Mouse (Mus musculus) liver, adult 2 months (tissue): ENCODE data around the gene Selp. TPM values are rescaled to one million over a fixed set of nuclear protein-coding genes. Genes with fewer than 3 reads are reported as not detected.

Experiments used
- DNase-seq: peaks from one replicate; pipeline ENCODE4 v3.0.0-alpha.2; 2011; ENCODE audit warnings: low read depth, low spot score; ENCODE audit errors: extremely low read depth
- H3K27ac ChIP-seq: fragments of 200-500 bp; replicated peaks from 2 replicates; pipeline ENCODE4 v1.5.1; 2012; ENCODE audit warnings: low read depth, mild to moderate bottlenecking, control low read depth, inconsistent platforms, low read length; ENCODE audit not compliant: insufficient read depth
- H3K27me3 ChIP-seq: fragments of 200-500 bp; 2 replicates; pipeline ENCODE4 v1.6.1; 2012; ENCODE audit warnings: mild to moderate bottlenecking, moderate library complexity, low read length, inconsistent platforms; ENCODE audit not compliant: control insufficient read depth, insufficient read depth
- H3K36me3 ChIP-seq: fragments of 200-500 bp; 2 replicates; pipeline ENCODE4 v1.6.1; 2012; ENCODE audit warnings: low read length, inconsistent platforms; ENCODE audit not compliant: control insufficient read depth, insufficient read depth
- H3K4me1 ChIP-seq: fragments of 200-500 bp; 2 replicates; pipeline ENCODE4 v1.6.1; 2011; ENCODE audit warnings: low read length; ENCODE audit not compliant: control insufficient read depth, insufficient read depth
- H3K4me3 ChIP-seq: fragments of 200-500 bp; 2 replicates; pipeline ENCODE4 v1.5.1; 2011; ENCODE audit warnings: low read depth, mild to moderate bottlenecking, control low read depth, low read length, moderate library complexity; ENCODE audit not compliant: insufficient read depth
- H3K79me2 ChIP-seq: fragments of 200-500 bp; 2 replicates; pipeline ENCODE4 v1.6.1; 2012; ENCODE audit warnings: inconsistent platforms, mild to moderate bottlenecking, low read length, moderate library complexity; ENCODE audit not compliant: control insufficient read depth, insufficient read depth
- H3K9ac ChIP-seq: fragments of 200-500 bp; 2 replicates; pipeline ENCODE4 v1.6.1; 2012; ENCODE audit warnings: low read depth, mild to moderate bottlenecking, control low read depth, inconsistent platforms, low read length
- CTCF ChIP-seq: fragments of 200-500 bp; IDR thresholded peaks from 2 replicates; pipeline ENCODE4 v1.5.1; 2011; ENCODE audit warnings: low read depth, low read length, control low read depth
- POLR2A ChIP-seq: fragments of 200-500 bp; IDR thresholded peaks from 2 replicates; pipeline ENCODE4 v1.6.1; 2011; ENCODE audit warnings: low read length, control low read depth; ENCODE audit not compliant: insufficient read depth; ENCODE audit errors: extremely low read depth
- WGBS: fragments of 180-500 bp; shearing (Covaris S2); methylation state at CpG from one replicate; pipeline ENCODE4 v1.1.7; 2018; 5-methylcytosine and 5-hydroxymethylcytosine counted together
- polyA plus RNA-seq: library from polyadenylated mRNA; depleted of rRNA; stranded (reverse); fragments of >200 nt; gene quantifications from 2 replicates; pipeline ENCODE4 v1.2.3, GENCODE M21; 2012
- total RNA-seq: library from RNA; depleted of rRNA; stranded (reverse); fragments of >200 nt; gene quantifications from 2 replicates; pipeline ENCODE4 v1.2.3, GENCODE M21; 2014

Gene Selp
- total and polyA plus RNA-seq, 2 experiments: 0.40 to 0.65 TPM

DNA sequence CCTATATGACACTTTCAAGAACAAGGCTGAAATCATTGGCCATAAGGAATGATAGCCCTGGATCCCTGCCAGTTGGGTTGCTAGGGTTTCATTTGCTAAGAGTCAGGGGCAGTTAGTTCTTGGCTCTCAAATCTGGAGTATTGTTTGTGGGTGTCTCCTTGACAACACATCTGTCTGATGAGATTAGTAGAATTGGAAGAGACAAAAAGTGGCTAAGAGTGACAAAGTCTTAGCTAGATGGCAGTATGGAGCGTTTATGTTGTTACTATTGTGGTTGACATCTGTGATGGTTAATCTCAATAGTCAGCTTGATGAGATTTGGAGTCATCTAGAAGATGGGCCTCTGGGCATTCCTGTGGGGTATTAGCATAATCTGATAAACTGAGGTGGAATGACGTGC, 16.7 kb upstream of the Selp start:
- Histone ChIP-seq H3K4me3 (no peak overlapping the region), H3K36me3 (no peaks in the 10 kb centered on the region), H3K9ac (no peak overlapping the region), H3K79me2 (no peaks in the 10 kb centered on the region), H3K27me3 (no peaks in the 10 kb centered on the region), H3K27ac (no peak overlapping the region), H3K4me1 (no peaks in the 10 kb centered on the region)
- TF ChIP-seq POLR2A (no peak), CTCF (no peak)
- 80% methylated on average over 2 of the region's 2 CpGs for WGBS
- DNase-seq: no peak

DNA sequence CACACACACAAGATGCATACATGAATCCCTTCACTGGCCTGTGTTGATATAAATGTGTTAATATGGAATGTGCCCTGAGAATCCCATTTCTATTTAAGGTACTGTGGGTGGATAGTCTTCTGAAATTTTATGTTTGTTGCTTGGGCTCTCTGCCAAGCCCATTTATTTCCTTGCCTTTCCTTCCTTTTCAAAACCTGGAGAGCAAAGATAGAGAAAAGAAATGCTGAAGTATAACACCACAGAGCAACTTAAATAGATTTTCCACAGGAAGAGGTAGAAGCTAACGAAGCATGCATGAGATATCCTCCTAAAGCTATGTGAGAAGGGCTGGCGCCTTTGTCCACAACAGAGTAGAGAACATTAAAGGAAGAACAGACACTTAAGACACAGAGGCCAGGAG, 5.3 kb upstream of the Selp start:
- Histone ChIP-seq H3K79me2 (no peaks in the 10 kb centered on the region), H3K4me3 (no peak overlapping the region), H3K36me3 (no peaks in the 10 kb centered on the region), H3K27me3 (no peaks in the 10 kb centered on the region), H3K27ac (no peak overlapping the region), H3K4me1 (no peaks in the 10 kb centered on the region; the same call in 1 of the 2 replicates), H3K9ac (no peak overlapping the region)
- no peak for TF ChIP-seq CTCF
- TF ChIP-seq POLR2A: no peak
- WGBS: 78% methylated on average over 2 of the region's 2 CpGs
- no peak for DNase-seq

DNA sequence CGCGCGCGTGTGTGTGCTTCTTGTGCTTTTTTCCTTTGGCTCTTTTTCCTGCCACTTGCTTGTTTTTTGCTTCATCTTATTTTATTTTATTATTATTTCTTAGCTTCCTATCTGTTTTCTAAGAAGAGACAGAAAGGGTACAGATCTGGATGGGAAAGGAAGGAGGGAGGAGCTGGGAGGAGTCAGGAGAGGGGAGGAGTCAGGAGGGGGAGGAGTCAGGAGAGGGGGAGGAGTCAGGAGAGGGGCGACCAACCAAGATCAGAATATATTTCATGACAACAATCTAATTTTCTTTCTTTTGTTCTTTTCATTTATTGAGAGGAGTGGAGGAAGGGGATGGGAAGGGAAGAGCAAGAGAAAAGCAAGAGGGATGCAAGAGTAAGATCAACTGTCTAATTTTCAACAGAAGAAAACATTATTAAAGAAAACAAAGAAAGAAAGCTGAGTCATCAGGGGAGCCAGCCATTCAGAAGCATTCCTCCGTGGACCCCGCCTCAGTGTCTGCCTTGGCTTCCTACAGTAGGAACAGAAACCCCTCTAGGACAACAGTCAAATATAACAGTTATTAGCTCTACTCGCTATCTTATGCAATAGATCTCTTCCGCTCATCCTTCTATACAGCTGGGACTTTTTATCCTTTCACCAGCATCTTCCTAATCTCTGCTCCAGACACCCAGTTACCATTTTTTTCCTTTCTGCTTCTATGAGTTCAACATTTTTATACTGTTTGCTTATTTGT, 4.3 kb upstream of the Selp start:
- 94% methylated on average over 9 of the region's 9 CpGs for WGBS
- H3K79me2 ChIP-seq: no peaks in the 10 kb centered on the region
- no peak for TF ChIP-seq POLR2A
- no peak for TF ChIP-seq CTCF
- no peak overlapping the region for H3K27ac ChIP-seq
- no peak overlapping the region for H3K9ac ChIP-seq
- no peak overlapping the region for H3K4me3 ChIP-seq
- H3K36me3 ChIP-seq: no peaks in the 10 kb centered on the region
- no peaks in the 10 kb centered on the region; the same call in 1 of the 2 replicates for H3K4me1 ChIP-seq
- DNase-seq: no peak
- H3K27me3 ChIP-seq: no peaks in the 10 kb centered on the region

DNA sequence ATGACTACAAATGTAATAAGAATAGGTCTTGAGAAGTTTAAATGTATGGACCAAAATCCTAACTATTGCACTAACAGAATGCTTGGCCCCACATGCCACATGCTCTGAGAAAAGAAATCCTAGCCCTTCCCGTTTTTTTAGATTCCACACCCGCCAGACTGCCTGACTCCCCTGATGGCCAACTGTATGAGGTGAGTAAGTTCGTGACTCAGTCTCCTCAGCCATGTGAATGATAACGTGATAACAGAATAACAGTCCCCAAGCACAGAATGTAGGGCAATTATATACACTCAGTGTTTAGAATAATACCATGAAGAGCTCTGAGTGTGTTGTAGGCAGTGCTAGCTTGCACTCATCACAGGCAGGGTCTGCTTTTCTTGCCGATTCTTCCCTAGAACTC, 784 bp upstream of the Selp start:
- TF ChIP-seq POLR2A: no peak
- TF ChIP-seq CTCF: no peak
- Histone ChIP-seq H3K27ac (no peak overlapping the region), H3K4me3 (no peak overlapping the region), H3K27me3 (no peaks in the 10 kb centered on the region), H3K79me2 (no peaks in the 10 kb centered on the region), H3K4me1 (no peaks in the 10 kb centered on the region; the same call in 1 of the 2 replicates), H3K9ac (no peak overlapping the region), H3K36me3 (no peaks in the 10 kb centered on the region)
- DNase-seq: no peak
- 87% methylated on average over 5 of the region's 5 CpGs for WGBS

DNA sequence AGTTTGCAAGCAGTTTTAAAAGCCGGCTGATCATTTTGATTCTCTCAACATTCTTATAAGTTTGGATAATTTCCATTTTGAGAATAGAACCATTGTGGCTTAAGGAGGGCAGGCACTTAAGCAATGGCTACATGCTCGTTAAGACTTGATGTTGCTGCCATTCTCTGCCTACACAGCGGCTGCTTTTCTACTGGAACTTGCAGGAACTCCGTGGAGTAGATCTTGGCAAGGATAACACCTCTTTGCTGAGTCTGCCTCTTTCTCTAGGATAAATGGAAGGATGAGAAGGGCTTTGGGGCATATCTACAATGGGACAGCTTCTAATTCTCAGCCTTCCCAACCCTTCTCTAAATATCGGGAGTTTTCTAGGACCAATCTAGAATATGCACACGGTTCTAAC, 583 bp downstream of the Selp start:
- Histone ChIP-seq H3K4me3 (no peak overlapping the region), H3K4me1 (no peaks in the 10 kb centered on the region), H3K27me3 (no peaks in the 10 kb centered on the region), H3K27ac (no peak overlapping the region), H3K9ac (no peak overlapping the region), H3K79me2 (no peaks in the 10 kb centered on the region), H3K36me3 (no peaks in the 10 kb centered on the region)
- DNase-seq: no peak
- WGBS: 78% methylated on average over 6 of the region's 6 CpGs
- TF ChIP-seq POLR2A: no peak

DNA sequence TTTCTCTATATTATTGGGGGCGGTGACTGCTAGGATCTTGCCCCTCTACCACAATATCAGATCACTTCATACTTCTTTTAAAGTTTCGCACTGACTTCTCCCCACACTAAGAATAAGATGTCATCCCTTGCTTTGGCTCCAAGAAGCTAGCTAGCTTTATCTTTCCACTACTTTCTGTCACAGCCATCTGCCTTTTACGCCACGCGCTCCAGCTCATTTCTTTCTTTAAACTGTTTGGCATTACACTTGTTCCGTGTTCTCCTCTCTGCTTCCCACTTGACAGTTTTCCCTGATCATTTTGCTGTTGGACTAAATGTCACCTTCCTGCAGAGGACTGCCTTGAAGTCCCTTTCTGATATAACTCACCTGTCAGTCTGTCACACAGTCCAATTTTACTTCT, 2.8 kb downstream of the Selp start:
- no peaks in the 10 kb centered on the region for H3K36me3 ChIP-seq
- 94% methylated on average over 6 of the region's 6 CpGs for WGBS
- no peak overlapping the region for H3K9ac ChIP-seq
- H3K79me2 ChIP-seq: no peaks in the 10 kb centered on the region
- no peak for DNase-seq
- no peaks in the 10 kb centered on the region for H3K27me3 ChIP-seq
- no peak overlapping the region for H3K27ac ChIP-seq
- TF ChIP-seq CTCF (no peak), POLR2A (no peak)
- H3K4me1 ChIP-seq: no peaks in the 10 kb centered on the region
- H3K4me3 ChIP-seq: no peak overlapping the region
